Mouse (Mus musculus): Measurements from ENCODE around the gene Cdc6.

- TF ChIP-seq CTCF (IDR thresholded peaks at IDR 0.05; ENCODE audit: borderline replicate concordance, insufficient read depth, low read length) = no peak
- no peak for TF ChIP-seq POLR2A (IDR thresholded peaks at IDR 0.05; ENCODE audit: low read depth, low read length)
Measured at GRCm38 (mm10) chr11:98972801-98973360, 65.3 kb downstream of the Cdc6 start.

All from embryonic fibroblast, embryonic 13.5 days (primary cell).